Mouse (Mus musculus): Measurements from ENCODE around the gene Acin1. TPM values are rescaled to one million over a fixed set of nuclear protein-coding genes. Genes with fewer than 3 reads are reported as not detected.
A peak's percentile ranks its signal among the peaks of the same experiment; 100 is the strongest.

Gene Acin1
- polyA plus RNA-seq, 1 experiment, result 79.4 TPM

DNA sequence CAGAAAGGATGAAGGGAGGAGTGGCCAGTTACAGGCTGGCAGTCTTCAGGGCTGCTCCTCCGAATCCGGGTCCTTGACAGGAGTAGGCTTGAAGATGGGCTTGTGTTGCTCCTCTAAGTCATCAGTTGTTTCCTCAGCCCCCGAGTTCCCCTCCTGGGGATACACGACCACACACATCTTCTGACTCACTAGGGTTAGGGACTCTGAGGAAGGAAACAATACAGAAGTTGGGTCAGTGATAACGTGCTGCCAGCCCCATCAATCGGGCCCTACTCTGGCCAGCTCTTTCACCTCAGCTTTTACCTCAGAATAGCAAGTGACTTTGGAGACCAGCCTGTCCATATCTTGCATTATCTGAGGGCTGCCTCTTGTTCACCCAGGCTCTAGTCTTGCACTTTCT, 37.3 kb upstream of the Acin1 start:
- DNase-seq, result no peak
- peaks cover 2% of the 10 kb centered on the region; the same call in 1 of the 2 replicates for H3K36me3 ChIP-seq (ENCODE audit: control insufficient read depth, insufficient read depth, low read length)
- no peaks in the 10 kb centered on the region for H3K27me3 ChIP-seq (replicated peaks; ENCODE audit: control insufficient read depth, insufficient read depth, low read length)
- 71% methylated on average over 6 of the region's 6 CpGs for WGBS
- H3K4me3 ChIP-seq (ENCODE audit: insufficient read depth, low read depth, low read length), result no peak overlapping the region
- no peaks in the 10 kb centered on the region for H3K4me1 ChIP-seq (ENCODE audit: control insufficient read depth, insufficient read depth, low read length)
- H3K27ac ChIP-seq (ENCODE audit: insufficient read depth, low read depth, low read length), result no peak overlapping the region
- no peak for TF ChIP-seq POLR2A (IDR thresholded peaks at IDR 0.05; ENCODE audit: low read depth, low read length)
- TF ChIP-seq CTCF (conservative IDR thresholded peaks at IDR 0.05; ENCODE audit: insufficient read depth, insufficient read length, low read depth, low read length), result no peak

DNA sequence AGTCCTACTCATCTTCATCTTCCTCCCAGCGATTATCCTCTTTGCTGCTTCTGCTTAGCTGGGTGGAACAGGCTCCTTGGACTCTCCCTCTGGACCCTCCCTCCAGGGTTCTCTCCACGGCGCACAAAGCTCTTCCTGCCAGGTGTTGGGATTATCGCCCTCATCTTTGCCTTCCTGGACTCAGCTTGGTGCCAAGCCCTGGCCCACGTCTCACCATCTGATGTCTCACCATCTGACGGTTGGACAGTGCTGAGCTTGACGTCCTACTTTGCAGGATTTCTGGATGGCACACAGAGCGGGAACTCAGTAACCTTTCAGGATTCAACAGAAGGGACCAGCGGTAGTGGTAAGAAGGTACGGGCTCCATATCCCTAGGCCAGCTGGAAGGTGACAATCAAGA, 35.0 kb upstream of the Acin1 start:
- H3K27me3 ChIP-seq (replicated peaks; ENCODE audit: control insufficient read depth, insufficient read depth, low read length), result no peaks in the 10 kb centered on the region
- WGBS, result 79% methylated on average over 10 of the region's 10 CpGs
- no peak overlapping the region for H3K4me3 ChIP-seq (ENCODE audit: insufficient read depth, low read depth, low read length)
- no peaks in the 10 kb centered on the region for H3K4me1 ChIP-seq (ENCODE audit: control insufficient read depth, insufficient read depth, low read length)
- peaks cover 2% of the 10 kb centered on the region; the same call in 1 of the 2 replicates for H3K36me3 ChIP-seq (ENCODE audit: control insufficient read depth, insufficient read depth, low read length)
- TF ChIP-seq POLR2A (IDR thresholded peaks at IDR 0.05; ENCODE audit: low read depth, low read length) (no peak), CTCF (conservative IDR thresholded peaks at IDR 0.05; ENCODE audit: insufficient read depth, insufficient read length, low read depth, low read length) (no peak)
- no peak for DNase-seq
- H3K27ac ChIP-seq (ENCODE audit: insufficient read depth, low read depth, low read length), result no peak overlapping the region

GRCm38 (mm10) chr14:54720654-54721350, 34.1 kb upstream of the Acin1 start:
- Histone ChIP-seq H3K4me1 (ENCODE audit: control insufficient read depth, insufficient read depth, low read length) (no peaks in the 10 kb centered on the region), H3K36me3 (ENCODE audit: control insufficient read depth, insufficient read depth, low read length) (peaks cover 2% of the 10 kb centered on the region; the same call in 1 of the 2 replicates), H3K27ac (ENCODE audit: insufficient read depth, low read depth, low read length) (no peak overlapping the region), H3K27me3 (replicated peaks; ENCODE audit: control insufficient read depth, insufficient read depth, low read length) (no peaks in the 10 kb centered on the region), H3K4me3 (ENCODE audit: insufficient read depth, low read depth, low read length) (no peak overlapping the region)
- no peak for TF ChIP-seq POLR2A (IDR thresholded peaks at IDR 0.05; ENCODE audit: low read depth, low read length)
- TF ChIP-seq CTCF (conservative IDR thresholded peaks at IDR 0.05; ENCODE audit: insufficient read depth, insufficient read length, low read depth, low read length), result no peak
- DNase-seq, result peak; percentile 35
- 85% methylated on average over 7 of the region's 7 CpGs for WGBS

DNA sequence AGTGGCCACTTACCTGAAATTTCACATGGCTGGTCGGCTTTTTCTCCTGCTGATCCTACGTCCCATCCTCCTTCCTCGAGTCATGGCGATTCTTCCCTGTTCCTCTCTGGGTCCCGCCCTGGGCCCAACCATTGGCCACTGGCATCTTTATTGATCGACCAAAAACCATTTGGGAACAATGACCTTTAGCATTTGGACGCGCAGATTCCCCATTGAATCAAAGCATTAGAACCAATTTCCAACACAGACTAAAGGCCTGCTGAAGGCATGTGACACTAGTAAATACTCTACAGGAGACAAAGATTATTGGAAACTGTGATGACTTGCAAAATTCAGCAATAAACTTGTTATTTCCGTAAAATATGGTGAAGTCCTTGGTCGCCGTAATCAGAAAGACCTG, 33.3 kb upstream of the Acin1 start:
- no peaks in the 10 kb centered on the region for H3K27me3 ChIP-seq (replicated peaks; ENCODE audit: control insufficient read depth, insufficient read depth, low read length)
- no peak for TF ChIP-seq CTCF (conservative IDR thresholded peaks at IDR 0.05; ENCODE audit: insufficient read depth, insufficient read length, low read depth, low read length)
- no peak for TF ChIP-seq POLR2A (IDR thresholded peaks at IDR 0.05; ENCODE audit: low read depth, low read length)
- H3K36me3 ChIP-seq (ENCODE audit: control insufficient read depth, insufficient read depth, low read length), result peaks cover 2% of the 10 kb centered on the region; the same call in 1 of the 2 replicates
- H3K4me1 ChIP-seq (ENCODE audit: control insufficient read depth, insufficient read depth, low read length), result no peaks in the 10 kb centered on the region
- DNase-seq, result no peak
- H3K4me3 ChIP-seq (ENCODE audit: insufficient read depth, low read depth, low read length), result no peak overlapping the region
- H3K27ac ChIP-seq (ENCODE audit: insufficient read depth, low read depth, low read length), result no peak overlapping the region
- WGBS, result 93% methylated on average over 11 of the region's 11 CpGs

- TF ChIP-seq CTCF (conservative IDR thresholded peaks at IDR 0.05; ENCODE audit: insufficient read depth, insufficient read length, low read depth, low read length), result no peak
- TF ChIP-seq POLR2A (IDR thresholded peaks at IDR 0.05; ENCODE audit: low read depth, low read length), result no peak
- 73% methylated on average over 1 of the region's 1 CpGs for WGBS
- H3K27ac ChIP-seq (ENCODE audit: insufficient read depth, low read depth, low read length), result no peak overlapping the region
These were observed 28.7 kb upstream of the Acin1 start for GRCm38 (mm10) chr14:54715402-54715801.

DNA sequence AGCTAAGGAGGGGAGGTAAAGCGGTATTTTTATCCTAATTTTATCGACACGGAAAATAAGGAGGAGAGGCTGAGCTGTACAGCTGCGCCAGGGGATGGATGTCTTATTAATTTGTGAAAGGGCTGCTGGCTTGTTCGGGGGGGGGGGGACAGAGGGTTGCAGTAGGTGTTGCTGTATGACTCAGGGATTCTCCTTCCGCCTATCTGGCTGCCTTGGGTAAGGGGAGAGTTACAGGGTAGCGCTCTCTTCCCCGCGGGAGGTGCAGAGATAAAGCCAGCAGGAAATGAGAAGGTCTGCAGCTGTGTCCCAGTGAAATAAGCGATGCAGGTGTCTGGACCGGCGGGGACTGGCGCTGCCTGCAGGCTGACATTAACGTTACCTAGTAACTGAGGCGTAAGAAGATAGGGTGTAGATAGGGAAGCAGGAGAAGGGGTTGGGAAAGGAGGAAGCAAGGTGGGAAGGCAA, 27.9 kb upstream of the Acin1 start:
- H3K27ac ChIP-seq (ENCODE audit: insufficient read depth, low read depth, low read length), result no peak overlapping the region
- under 1% methylated on average over 15 of the region's 15 CpGs for WGBS
- no peaks in the 10 kb centered on the region; the same call in 1 of the 2 replicates for H3K4me1 ChIP-seq (ENCODE audit: control insufficient read depth, insufficient read depth, low read length)
- peak overlapping the region; percentile 24 for H3K4me3 ChIP-seq (ENCODE audit: insufficient read depth, low read depth, low read length)
- H3K27me3 ChIP-seq (replicated peaks; ENCODE audit: control insufficient read depth, insufficient read depth, low read length), result no peaks in the 10 kb centered on the region
- no peak for TF ChIP-seq CTCF (conservative IDR thresholded peaks at IDR 0.05; ENCODE audit: insufficient read depth, insufficient read length, low read depth, low read length)
- TF ChIP-seq POLR2A (IDR thresholded peaks at IDR 0.05; ENCODE audit: low read depth, low read length), result no peak
- no peaks in the 10 kb centered on the region for H3K36me3 ChIP-seq (ENCODE audit: control insufficient read depth, insufficient read depth, low read length)
- peak; percentile 39 for DNase-seq

More at GRCm38 (mm10) chr14:54715402-54715801, 28.7 kb upstream of the Acin1 start:
- DNase-seq, result no peak
- no peaks in the 10 kb centered on the region; the same call in 1 of the 2 replicates for H3K4me1 ChIP-seq (ENCODE audit: control insufficient read depth, insufficient read depth, low read length)
- H3K4me3 ChIP-seq (ENCODE audit: insufficient read depth, low read depth, low read length), result no peak overlapping the region
- H3K36me3 ChIP-seq (ENCODE audit: control insufficient read depth, insufficient read depth, low read length), result no peaks in the 10 kb centered on the region
- H3K27me3 ChIP-seq (replicated peaks; ENCODE audit: control insufficient read depth, insufficient read depth, low read length), result no peaks in the 10 kb centered on the region

- Histone ChIP-seq H3K4me1 (ENCODE audit: control insufficient read depth, insufficient read depth, low read length) (no peaks in the 10 kb centered on the region; the same call in 1 of the 2 replicates), H3K36me3 (ENCODE audit: control insufficient read depth, insufficient read depth, low read length) (no peaks in the 10 kb centered on the region), H3K27me3 (replicated peaks; ENCODE audit: control insufficient read depth, insufficient read depth, low read length) (no peaks in the 10 kb centered on the region), H3K27ac (ENCODE audit: insufficient read depth, low read depth, low read length) (no peak overlapping the region), H3K4me3 (ENCODE audit: insufficient read depth, low read depth, low read length) (peak overlapping the region; percentile 45)
- WGBS, result under 1% methylated on average over 13 of the region's 13 CpGs
- TF ChIP-seq POLR2A (IDR thresholded peaks at IDR 0.05; ENCODE audit: low read depth, low read length) (no peak), CTCF (conservative IDR thresholded peaks at IDR 0.05; ENCODE audit: insufficient read depth, insufficient read length, low read depth, low read length) (peak; percentile 51)
- DNase-seq, result peak; percentile 88
These were observed 27.4 kb upstream of the Acin1 start for GRCm38 (mm10) chr14:54714121-54714520.

Data from kidney, adult 2 months (tissue).